21 mouse cellular contexts compared by ENCODE assay signal in the genomic region with DNA sequence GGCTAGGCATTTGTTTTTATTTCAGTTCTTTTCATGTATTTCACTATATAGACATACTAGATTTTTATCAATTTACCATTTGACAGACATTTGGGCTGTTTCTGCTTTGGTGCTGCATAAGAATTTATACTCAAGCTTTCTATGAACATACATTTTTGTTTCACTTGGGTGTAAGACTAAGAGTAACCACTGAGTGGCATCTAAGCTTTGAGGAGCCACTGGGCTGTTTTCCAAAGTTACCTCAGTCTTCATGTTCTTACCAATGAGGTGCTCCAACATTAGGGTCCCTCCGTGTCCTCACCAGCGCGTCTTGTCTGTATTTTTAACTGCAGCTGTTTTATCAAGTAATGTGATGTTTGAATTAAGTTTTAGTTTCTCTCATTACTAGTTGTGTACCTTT. TPM values are rescaled to one million over a fixed set of nuclear protein-coding genes. Genes with fewer than 3 reads are reported as not detected.
DNase-seq lines count a peak whose midpoint lies in the region; ATAC-seq lines count a peak whose summit lies in the region.
"Had no signal": no experiment of that assay in that cellular context is flagged by ENCODE, and none has a peak within 500 bp of the region (broad histone marks: within the 10 kb centered on the region; RNA-seq: fewer than 3 reads in every experiment).

No protein-coding gene starts in this region.

- no peak overlapping the region for H3K27ac ChIP-seq in forebrain, embryonic 14.5 days (ENCODE audit: low read depth, low read length)
- no peak overlapping the region for H3K27ac ChIP-seq in forebrain, embryonic 11.5 days (ENCODE audit: low read depth, low read length)
- peak overlapping the region; percentile 54; the same call in 1 of the 2 replicates for H3K27ac ChIP-seq in kidney, embryonic 15.5 days
- H3K27ac ChIP-seq in lung, embryonic 16.5 days (ENCODE audit: low read length), result peak overlapping the region; percentile 1; the same call in 1 of the 2 replicates
- H3K27ac ChIP-seq: embryonic facial prominence, embryonic 12.5 days; forebrain, embryonic 12.5 days; hindbrain, embryonic 14.5 days; midbrain, embryonic 10.5 days had no signal

- no peak overlapping the region for H3K4me3 ChIP-seq in forebrain, embryonic 14.5 days (ENCODE audit: low read depth, low read length)
- H3K4me3 ChIP-seq in forebrain, embryonic 11.5 days (ENCODE audit: low read depth, low read length), result no peak overlapping the region
- no peak overlapping the region for H3K4me3 ChIP-seq in kidney, embryonic 15.5 days (replicated peaks)
- H3K4me3 ChIP-seq in lung, embryonic 16.5 days (ENCODE audit: low read length), result no peak overlapping the region
- H3K4me3 ChIP-seq: embryonic facial prominence, embryonic 12.5 days; forebrain, embryonic 12.5 days; heart, embryonic 12.5 days; midbrain, embryonic 10.5 days had no signal

- no peaks in the 10 kb centered on the region for H3K27me3 ChIP-seq in forebrain, embryonic 14.5 days (replicated peaks; ENCODE audit: control insufficient read depth, insufficient read depth, low read length)
- no peaks in the 10 kb centered on the region for H3K27me3 ChIP-seq in forebrain, embryonic 11.5 days (ENCODE audit: control insufficient read depth, insufficient read depth, low read length)
- H3K27me3 ChIP-seq in kidney, embryonic 15.5 days, result no peaks in the 10 kb centered on the region
- no peaks in the 10 kb centered on the region for H3K27me3 ChIP-seq in lung, embryonic 16.5 days (ENCODE audit: control insufficient read depth, insufficient read depth, low read depth, low read length)
- H3K27me3 ChIP-seq: embryonic facial prominence, embryonic 12.5 days; forebrain, embryonic 12.5 days; heart, embryonic 12.5 days; Patski had no signal

- no peak overlapping the region for H3K4me2 ChIP-seq in forebrain, embryonic 14.5 days (ENCODE audit: low read length)
- no peak overlapping the region for H3K4me2 ChIP-seq in forebrain, embryonic 11.5 days (ENCODE audit: low read depth, low read length, severe bottlenecking)
- H3K4me2 ChIP-seq in kidney, embryonic 15.5 days, result no peak overlapping the region
- H3K4me2 ChIP-seq in lung, embryonic 16.5 days (ENCODE audit: low read depth, low read length), result no peak overlapping the region
- H3K4me2 ChIP-seq: embryonic facial prominence, embryonic 12.5 days; forebrain, embryonic 12.5 days; heart, embryonic 12.5 days; hindbrain, embryonic 14.5 days had no signal

- H3K4me1 ChIP-seq in forebrain, embryonic 14.5 days (ENCODE audit: control insufficient read depth, insufficient read depth, low read length), result no peaks in the 10 kb centered on the region
- no peaks in the 10 kb centered on the region for H3K4me1 ChIP-seq in forebrain, embryonic 11.5 days (replicated peaks; ENCODE audit: control insufficient read depth, insufficient read depth, low read length)
- peaks cover 3% of the 10 kb centered on the region; the same call in 1 of the 2 replicates for H3K4me1 ChIP-seq in kidney, embryonic 15.5 days
- peaks cover 14% of the 10 kb centered on the region for H3K4me1 ChIP-seq in lung, embryonic 16.5 days (replicated peaks; ENCODE audit: control insufficient read depth, insufficient read depth, low read length)
- H3K4me1 ChIP-seq: embryonic facial prominence, embryonic 12.5 days; forebrain, embryonic 12.5 days; midbrain, embryonic 10.5 days had no signal

- no peak overlapping the region for H3K9ac ChIP-seq in forebrain, embryonic 14.5 days (ENCODE audit: low read length)
- no peak overlapping the region for H3K9ac ChIP-seq in forebrain, embryonic 11.5 days (ENCODE audit: low read length)
- H3K9ac ChIP-seq in kidney, embryonic 15.5 days, result no peak overlapping the region
- H3K9ac ChIP-seq in lung, embryonic 16.5 days (ENCODE audit: low read length), result no peak overlapping the region
- H3K9ac ChIP-seq: embryonic facial prominence, embryonic 12.5 days; forebrain, embryonic 12.5 days; heart, embryonic 12.5 days; hindbrain, embryonic 14.5 days had no signal

- ATAC-seq in forebrain, embryonic 14.5 days, result no peak
- no peak for ATAC-seq in forebrain, embryonic 11.5 days (replicated peaks; ENCODE audit: low FRiP score)
- ATAC-seq in kidney, embryonic 15.5 days (replicated peaks; ENCODE audit: low FRiP score), result no peak
- ATAC-seq in lung, embryonic 16.5 days (ENCODE audit: low read depth), result no peak
- ATAC-seq: CD4-positive, CD25-positive, alpha-beta regulatory T cell, adult 4 months; Patski had no signal

- H3K36me3 ChIP-seq in forebrain, embryonic 14.5 days (ENCODE audit: control insufficient read depth, insufficient read depth, low read length), result 0 out of 2 replicates have a peak, but pooled peaks cover 3% of the 10 kb centered on the region
- peaks cover 5% of the 10 kb centered on the region; the same call in 1 of the 2 replicates for H3K36me3 ChIP-seq in forebrain, embryonic 11.5 days (ENCODE audit: control insufficient read depth, insufficient read depth, low read length)
- H3K36me3 ChIP-seq in kidney, embryonic 15.5 days, result peaks cover 32% of the 10 kb centered on the region
- peaks cover 12% of the 10 kb centered on the region for H3K36me3 ChIP-seq in lung, embryonic 16.5 days (ENCODE audit: control insufficient read depth, insufficient read depth, low read length)

- no peaks in the 10 kb centered on the region for H3K9me3 ChIP-seq in forebrain, embryonic 14.5 days (replicated peaks; ENCODE audit: control insufficient read depth, low read length)
- no peaks in the 10 kb centered on the region; the same call in 1 of the 2 replicates for H3K9me3 ChIP-seq in forebrain, embryonic 11.5 days (ENCODE audit: control insufficient read depth, low read length)
- H3K9me3 ChIP-seq in kidney, embryonic 15.5 days (replicated peaks), result no peaks in the 10 kb centered on the region
- no peaks in the 10 kb centered on the region for H3K9me3 ChIP-seq in lung, embryonic 16.5 days (ENCODE audit: control insufficient read depth, low read length)
- H3K9me3 ChIP-seq: forebrain, embryonic 12.5 days; midbrain, embryonic 10.5 days had no signal

- peak; percentile 27 for DNase-seq in forebrain, embryonic 14.5 days (ENCODE audit: low spot score)
- DNase-seq in forebrain, embryonic 11.5 days (ENCODE audit: low spot score), result no peak
- no peak for DNase-seq in kidney, adult 9 months
- DNase-seq in lung, postnatal 25 days (ENCODE audit: low spot score), result no peak
- DNase-seq in 3T3-L1 (ENCODE audit: low read depth, low spot score), result peak; percentile 21
- DNase-seq in adrenal gland, adult 8-10 months, result no peak
- DNase-seq: cerebellum, adult 11-12 months; heart, postnatal 14 days; kidney, adult 2 months; kidney, postnatal 36 days; left cerebral cortex, postnatal 4 days; thymus, postnatal 36 days had no signal

- WGBS in forebrain, embryonic 14.5 days, result 96% methylated on average over 3 of the region's 3 CpGs
- WGBS in forebrain, embryonic 11.5 days, result 100% methylated on average over 3 of the region's 3 CpGs
- whole genome bisulfite sequencing in kidney, embryonic 15.5 days, result 94% methylated on average over 3 of the region's 3 CpGs
- WGBS in lung, embryonic 16.5 days, result 90% methylated on average over 3 of the region's 3 CpGs

RNA-seq across cellular contexts. Expression of gene Ttc23, which starts 39.3 kb away (rescaled TPM):
- polyA plus RNA-seq in forebrain, embryonic 14.5 days (2014; fragmentation: Nextera tagmentation; extraction: Ambion mirVana), result 14.5 and 14.7 TPM in 2 replicates
- polyA plus RNA-seq in forebrain, embryonic 11.5 days (2014; fragmentation: Nextera tagmentation; extraction: Ambion mirVana), result 34.4 and 37.9 TPM in 2 replicates
- polyA plus RNA-seq in kidney, embryonic 15.5 days (2015; fragmentation: Nextera tagmentation; extraction: Ambion mirVana), result 30.4 and 33.1 TPM in 2 replicates
- polyA plus RNA-seq in lung, embryonic 16.5 days (2015; fragmentation: Nextera tagmentation; extraction: Ambion mirVana), result 27.1 and 29.8 TPM in 2 replicates
- 10 to 100 TPM; 41.4 to 55.0 (median 44.1) TPM for total RNA-seq in adrenal gland, adult 8-10 months (2022)

RNA-seq across cellular contexts. Expression of gene Lrrc28, which starts 41.5 kb away (rescaled TPM):
- polyA plus RNA-seq in forebrain, embryonic 14.5 days (2014; fragmentation: Nextera tagmentation; extraction: Ambion mirVana), result 40.2 and 40.5 TPM in 2 replicates
- 25.2 and 26.5 TPM in 2 replicates for polyA plus RNA-seq in forebrain, embryonic 11.5 days (2014; fragmentation: Nextera tagmentation; extraction: Ambion mirVana)
- 15.3 and 15.7 TPM in 2 replicates for polyA plus RNA-seq in kidney, embryonic 15.5 days (2015; fragmentation: Nextera tagmentation; extraction: Ambion mirVana)
- 13.5 and 16.9 TPM in 2 replicates for polyA plus RNA-seq in lung, embryonic 16.5 days (2015; fragmentation: Nextera tagmentation; extraction: Ambion mirVana)
- 10 to 100 TPM; 24.7 to 32.5 (median 27.5) TPM for total RNA-seq in adrenal gland, adult 8-10 months (2022)

Comparison
In these comparisons a context has a peak if more than half of its experiments do, and no peak if none do; other contexts are left out.
1. DNase-seq: peak in forebrain, embryonic 14.5 days (single experiment) and 3T3-L1 (single experiment); none in forebrain, embryonic 11.5 days (single experiment), kidney, adult 9 months (single experiment), lung, postnatal 25 days (single experiment) and adrenal gland, adult 8-10 months (single experiment).
2. H3K27ac ChIP-seq: peak in kidney, embryonic 15.5 days (single experiment) and lung, embryonic 16.5 days (single experiment); none in forebrain, embryonic 14.5 days (single experiment) and forebrain, embryonic 11.5 days (single experiment).